Mouse (Mus musculus): Measurements from ENCODE around the gene Zmynd8. TPM values are rescaled to one million over a fixed set of nuclear protein-coding genes. Genes with fewer than 3 reads are reported as not detected.

Gene Zmynd8
- total RNA-seq, 2 experiments from 2014 or later = 42.9 to 80.1 TPM

- no peak for ATAC-seq (replicated peaks; ENCODE audit: low FRiP score, low TSS enrichment, poor library complexity, severe bottlenecking)
Observed at GRCm38 (mm10) chr2:165866412-165866811, 32.4 kb downstream of the Zmynd8 start.

- no peak for ATAC-seq (replicated peaks; ENCODE audit: low FRiP score, low TSS enrichment, poor library complexity, severe bottlenecking)
Observed at GRCm38 (mm10) chr2:165864769-165865168, 34.0 kb downstream of the Zmynd8 start.

DNA sequence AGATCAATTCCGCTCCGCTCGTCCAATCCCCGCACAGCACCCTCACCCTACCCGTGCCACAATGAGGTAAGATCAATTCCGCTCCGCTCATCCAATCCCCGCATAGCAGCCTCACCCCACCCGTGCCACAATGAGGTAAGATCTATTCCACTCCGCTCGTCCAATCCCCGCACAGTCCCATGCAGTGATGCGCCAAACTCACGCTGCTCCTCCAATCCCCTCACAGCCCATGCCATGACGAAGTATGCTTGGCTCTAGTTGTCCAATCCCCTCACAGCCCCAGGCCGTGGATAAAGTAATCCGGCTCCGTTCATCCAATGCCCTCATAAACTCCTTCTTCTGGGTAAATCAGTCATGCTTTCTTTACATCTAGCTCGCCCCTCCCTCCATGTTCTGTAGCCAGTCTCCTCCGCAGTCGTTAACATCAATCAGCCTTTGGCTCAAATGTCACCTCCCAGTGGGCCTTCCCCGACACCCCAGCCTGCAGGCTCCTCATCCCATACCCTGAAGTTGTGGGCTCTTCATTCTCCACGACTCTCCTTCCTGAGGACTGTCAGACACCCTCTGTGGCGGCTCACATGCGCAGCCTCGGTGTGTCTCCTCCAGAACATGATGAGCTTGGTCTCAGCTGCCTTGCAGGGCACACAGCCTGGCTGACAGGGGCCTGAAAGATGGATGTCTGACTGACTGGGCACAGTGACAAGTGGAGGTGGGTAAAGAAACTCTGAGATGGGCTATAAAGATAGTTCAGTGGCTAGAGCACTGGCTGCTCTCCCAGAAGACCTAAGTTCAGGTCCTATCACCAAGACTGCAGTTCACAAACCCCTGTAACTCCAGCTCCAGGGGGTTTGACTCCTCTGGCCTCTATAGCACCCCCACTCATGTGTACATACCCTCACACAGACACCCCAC, 36.9 kb downstream of the Zmynd8 start:
- 0 out of 2 replicates have a peak, but pooled peaks have one; percentile 38 for ATAC-seq (replicated peaks; ENCODE audit: low FRiP score, low TSS enrichment, poor library complexity, severe bottlenecking)

DNA sequence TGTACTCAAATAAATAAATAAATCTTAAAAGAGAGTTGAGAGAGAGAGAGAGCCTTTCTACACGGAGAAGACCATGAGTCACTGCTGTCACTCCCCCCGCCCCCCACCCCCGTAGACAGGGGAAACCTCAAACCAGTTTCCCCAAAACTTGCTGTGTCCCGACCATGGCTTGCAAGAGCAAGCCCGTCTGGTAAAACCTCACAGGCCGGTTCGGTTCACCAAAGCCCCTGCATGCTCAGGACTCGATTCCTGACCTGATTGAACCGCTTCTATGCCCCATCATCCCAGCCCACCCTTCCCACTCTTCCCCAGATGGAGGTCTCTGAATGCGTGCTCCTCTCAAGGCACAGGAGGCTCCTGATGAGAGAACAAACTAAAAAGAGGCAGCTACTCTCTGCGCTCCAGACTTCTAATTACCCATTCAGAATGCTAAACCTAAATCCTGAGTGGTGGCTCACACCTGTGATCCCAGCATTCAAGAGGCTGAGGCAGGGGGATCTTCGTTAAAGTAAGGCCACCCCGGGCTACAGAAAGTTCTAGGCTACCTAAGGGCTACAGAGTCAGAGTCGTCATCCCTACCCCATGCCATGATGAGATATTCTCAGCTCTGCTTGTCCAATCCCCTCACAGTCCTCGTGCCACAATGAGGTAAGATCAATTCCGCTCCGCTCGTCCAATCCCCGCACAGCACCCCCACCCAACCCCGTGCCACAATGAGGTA, 37.7 kb downstream of the Zmynd8 start:
- ATAC-seq (replicated peaks; ENCODE audit: low FRiP score, low TSS enrichment, poor library complexity, severe bottlenecking) = no peak

- ATAC-seq (replicated peaks; ENCODE audit: low FRiP score, low TSS enrichment, poor library complexity, severe bottlenecking) = no peak
Observed at GRCm38 (mm10) chr2:165860447-165860846, 38.4 kb downstream of the Zmynd8 start.

DNA sequence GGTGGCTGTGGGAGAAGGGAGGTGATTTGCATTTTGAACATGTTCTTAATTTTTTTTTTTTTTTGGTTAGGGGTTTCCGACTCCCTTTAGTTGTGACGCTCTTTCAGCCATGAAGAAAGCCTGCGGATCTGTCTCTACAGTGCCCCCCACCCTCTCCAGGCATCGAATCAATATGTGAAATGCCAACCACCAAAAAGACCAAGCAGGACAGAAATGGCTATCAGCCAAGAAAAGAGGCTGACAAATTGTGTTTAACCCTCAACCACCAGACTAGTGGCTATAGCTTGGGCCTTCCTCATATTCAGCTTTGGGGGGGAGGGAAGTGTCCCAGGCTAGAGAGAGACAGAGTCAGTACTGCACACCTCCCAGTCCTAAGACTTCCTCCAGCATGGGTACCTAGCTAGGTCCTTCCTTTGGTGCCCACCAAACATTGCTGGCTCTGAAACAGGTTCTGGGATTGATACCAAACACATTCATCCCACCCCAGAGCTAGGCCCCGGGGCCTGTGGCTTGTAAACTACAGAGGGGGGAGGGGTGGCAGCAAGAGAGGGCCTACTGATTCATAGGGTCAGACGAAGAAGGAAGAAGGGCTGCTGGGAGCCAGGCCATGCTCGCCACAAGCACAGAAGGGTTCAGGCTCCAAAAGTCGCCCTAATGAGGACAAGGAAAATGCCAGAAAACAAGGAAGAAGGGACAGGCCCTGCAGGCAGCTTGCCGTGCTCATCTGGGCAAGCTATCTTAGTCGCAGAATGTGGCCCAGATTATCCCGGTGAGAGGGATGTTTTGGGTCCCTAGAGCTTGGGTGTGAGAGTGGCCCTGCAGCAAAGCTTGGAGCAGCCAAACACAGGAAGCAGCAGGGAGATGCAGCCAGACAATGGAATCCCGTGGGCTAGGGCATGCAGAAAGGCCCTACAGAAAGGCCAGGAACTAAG, 40.1 kb downstream of the Zmynd8 start:
- ATAC-seq (replicated peaks; ENCODE audit: low FRiP score, low TSS enrichment, poor library complexity, severe bottlenecking) = no peak

GRCm38 (mm10) chr2:165857841-165858426, 40.9 kb downstream of the Zmynd8 start:
- no peak for ATAC-seq (replicated peaks; ENCODE audit: low FRiP score, low TSS enrichment, poor library complexity, severe bottlenecking)

DNA sequence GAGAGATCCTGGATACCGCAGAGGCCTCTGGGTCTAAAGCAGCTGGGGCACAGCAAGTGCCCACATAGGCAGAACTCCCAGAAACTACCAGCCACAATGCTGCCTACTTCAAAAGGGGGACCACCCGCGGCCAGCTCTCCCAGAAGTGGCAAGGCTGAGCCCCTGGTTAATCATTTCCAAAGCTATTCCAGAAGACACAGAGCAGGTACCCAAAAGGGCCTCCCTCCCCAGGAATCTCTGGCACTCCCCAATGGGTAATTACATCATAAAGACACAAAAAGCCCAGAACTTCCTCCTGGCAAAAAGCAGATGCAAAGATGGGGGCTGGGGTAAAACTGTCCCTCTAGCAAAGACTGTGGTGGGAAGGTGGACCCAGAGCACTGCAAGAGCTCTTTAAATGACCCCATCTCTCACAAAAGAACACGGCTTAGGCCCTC, 41.4 kb downstream of the Zmynd8 start:
- no peak for ATAC-seq (replicated peaks; ENCODE audit: low FRiP score, low TSS enrichment, poor library complexity, severe bottlenecking)

DNA sequence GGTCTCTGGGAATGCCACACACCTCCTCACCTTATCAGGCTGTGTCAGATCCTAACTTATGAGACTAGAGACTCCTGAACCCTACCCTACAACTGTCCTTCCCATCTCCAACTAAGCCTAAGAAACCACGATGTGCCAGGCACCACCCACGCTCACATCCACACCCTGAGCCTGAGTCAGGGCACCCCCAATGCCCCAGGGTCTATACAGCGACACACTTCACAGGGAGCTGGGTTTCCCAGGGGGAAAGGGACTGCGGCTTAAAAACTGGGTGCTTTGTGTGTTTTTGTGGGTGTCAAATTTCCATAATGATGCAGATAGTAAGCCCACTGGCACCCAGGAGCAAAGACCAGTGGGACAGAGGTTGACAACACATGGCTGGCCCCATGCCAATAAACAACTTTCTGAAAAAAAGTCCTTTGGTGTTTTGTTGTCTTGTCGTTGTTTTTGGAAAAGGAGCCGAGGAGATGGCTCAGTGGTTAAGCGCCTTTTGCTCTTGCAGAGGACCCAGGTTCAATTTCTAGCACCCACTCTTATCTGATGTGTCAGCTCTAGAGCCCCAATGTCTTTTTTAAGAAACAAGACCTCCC, 42.1 kb downstream of the Zmynd8 start:
- no peak for ATAC-seq (replicated peaks; ENCODE audit: low FRiP score, low TSS enrichment, poor library complexity, severe bottlenecking)

GRCm38 (mm10) chr2:165855641-165856301, 43.0 kb downstream of the Zmynd8 start:
- ATAC-seq (replicated peaks; ENCODE audit: low FRiP score, low TSS enrichment, poor library complexity, severe bottlenecking) = no peak

GRCm38 (mm10) chr2:165854207-165854968, 44.4 kb downstream of the Zmynd8 start:
- peak; percentile 68 for ATAC-seq (replicated peaks; ENCODE audit: low FRiP score, low TSS enrichment, poor library complexity, severe bottlenecking)

GRCm38 (mm10) chr2:165852896-165853633, 45.8 kb downstream of the Zmynd8 start:
- peak; percentile 42 for ATAC-seq (replicated peaks; ENCODE audit: low FRiP score, low TSS enrichment, poor library complexity, severe bottlenecking)

- no peak for ATAC-seq (replicated peaks; ENCODE audit: low FRiP score, low TSS enrichment, poor library complexity, severe bottlenecking)
Observed at GRCm38 (mm10) chr2:165852453-165852852, 46.4 kb downstream of the Zmynd8 start.

GRCm38 (mm10) chr2:165851811-165852415, 46.9 kb downstream of the Zmynd8 start:
- ATAC-seq (replicated peaks; ENCODE audit: low FRiP score, low TSS enrichment, poor library complexity, severe bottlenecking) = no peak

DNA sequence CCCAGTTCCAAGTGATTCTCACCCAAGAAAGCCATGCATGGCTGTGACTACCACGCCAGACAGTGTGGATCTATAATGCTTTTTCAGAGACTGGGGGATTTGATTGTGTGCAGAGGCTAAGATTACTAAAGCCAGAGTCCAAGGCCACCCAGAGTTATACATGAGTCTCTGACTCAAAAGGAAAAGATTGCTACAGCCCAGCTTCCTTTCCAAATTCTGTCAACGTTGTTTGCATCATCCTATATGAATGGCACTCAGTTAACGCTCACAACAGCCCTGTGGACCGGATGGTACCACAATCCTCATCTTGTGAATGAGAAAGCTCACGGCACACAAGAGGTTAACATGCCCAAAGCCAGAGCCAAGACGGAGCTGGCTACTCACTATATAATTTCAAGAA, 48.0 kb downstream of the Zmynd8 start:
- no peak for ATAC-seq (replicated peaks; ENCODE audit: low FRiP score, low TSS enrichment, poor library complexity, severe bottlenecking)

DNA sequence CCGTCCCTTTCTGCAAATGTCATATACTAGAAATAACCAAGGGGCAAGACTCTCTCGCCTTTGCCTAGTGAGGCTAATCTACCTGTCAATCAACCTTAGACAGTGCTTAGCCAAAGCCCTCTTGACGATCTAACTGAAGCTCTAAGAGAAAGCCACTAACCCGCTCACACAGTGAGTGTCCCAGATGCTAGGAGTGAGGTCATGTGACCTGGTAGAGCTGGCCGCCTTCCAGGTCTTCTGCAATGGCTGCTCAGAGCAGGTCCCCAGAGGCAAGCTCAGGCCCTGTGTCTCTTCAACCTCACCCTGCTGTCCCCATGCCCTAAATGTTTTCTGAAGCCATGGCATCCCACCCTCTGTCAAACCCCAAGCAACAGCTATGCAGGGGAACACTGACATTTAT, 49.7 kb downstream of the Zmynd8 start:
- peak; percentile 49 for ATAC-seq (replicated peaks; ENCODE audit: low FRiP score, low TSS enrichment, poor library complexity, severe bottlenecking)

DNA sequence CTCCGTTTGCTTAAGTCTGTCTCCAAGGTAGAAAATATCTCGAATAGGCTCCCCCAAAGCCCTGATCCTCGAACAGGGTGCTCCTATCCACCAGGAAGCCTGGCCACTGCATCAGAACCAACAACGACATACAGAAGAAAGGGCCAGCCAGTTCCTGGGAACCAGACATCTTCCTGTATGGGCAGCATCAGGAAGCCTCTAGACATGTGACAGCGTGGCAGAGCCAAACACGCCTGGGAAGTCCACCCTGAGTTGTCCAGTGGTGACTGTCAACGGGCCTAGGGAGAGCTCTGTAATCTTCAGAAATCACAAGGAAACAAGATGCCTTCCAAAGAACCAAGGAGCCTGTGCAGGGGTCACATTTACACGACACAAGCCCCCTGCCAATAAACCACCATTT, 52.0 kb downstream of the Zmynd8 start:
- no peak for ATAC-seq (replicated peaks; ENCODE audit: low FRiP score, low TSS enrichment, poor library complexity, severe bottlenecking)
